Mouse (Mus musculus): ENCODE data around the gene Mrps10.

GRCm38 (mm10) chr17:47430815-47431214, 62.1 kb downstream of the Mrps10 start:
- TF ChIP-seq CTCF (IDR thresholded peaks at IDR 0.05; ENCODE audit: extremely low read depth, insufficient read length, insufficient replicate concordance, low read depth, low read length), result no peak
- TF ChIP-seq POLR2A (IDR thresholded peaks at IDR 0.05; ENCODE audit: low read depth, low read length), result no peak

Data from small intestine, adult 2 months (tissue).